Mouse (Mus musculus): ENCODE data around the gene Pnpla8.
"Not testable (repeated sequence)": the region's sequence is repeated elsewhere in the genome, so short reads cannot be mapped to it uniquely, and the experiment has no call there.

Gene Pnpla8

GRCm38 (mm10) chr12:44221070-44221469 is at the start of gene Pnpla8:
Gene Pnpla8, plus strand, starts transcription at chr12:44221370.
- DNase-seq: not testable (repeated sequence)

DNA sequence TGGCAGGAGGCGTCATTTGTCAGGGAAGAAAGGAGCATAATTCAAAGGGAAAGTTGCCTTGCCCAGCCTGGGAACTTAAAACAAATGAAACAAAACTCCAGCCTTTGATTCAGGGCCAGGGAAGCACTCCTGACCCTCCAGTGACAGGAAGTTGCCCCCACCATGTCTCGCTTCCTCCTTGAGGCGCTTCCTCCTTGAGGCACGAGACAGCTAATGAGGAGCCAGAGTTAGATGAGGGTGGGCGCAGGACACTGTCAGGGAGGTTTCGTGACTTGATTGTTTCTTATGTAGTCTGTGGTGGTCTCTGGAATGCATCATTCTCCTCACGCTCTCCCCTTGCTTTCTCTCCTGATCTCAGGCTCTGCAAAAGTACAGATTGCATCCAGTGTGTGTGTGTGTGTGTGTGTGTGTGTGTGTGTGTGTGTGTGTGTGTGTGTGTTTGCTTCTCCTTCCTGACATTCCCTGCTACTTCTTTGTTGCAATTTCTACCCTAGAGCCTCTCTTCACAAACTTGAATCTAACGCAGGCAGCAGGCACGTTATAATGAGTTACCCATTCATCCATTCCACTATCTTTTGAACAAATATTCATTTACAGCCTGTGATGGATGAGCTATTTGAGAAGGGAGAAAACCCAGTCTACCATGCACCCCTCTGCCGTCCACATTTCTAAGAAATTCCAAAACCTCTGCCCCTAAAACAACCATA is 44.7 kb upstream of the Pnpla8 start:
- no peak for DNase-seq

DNA sequence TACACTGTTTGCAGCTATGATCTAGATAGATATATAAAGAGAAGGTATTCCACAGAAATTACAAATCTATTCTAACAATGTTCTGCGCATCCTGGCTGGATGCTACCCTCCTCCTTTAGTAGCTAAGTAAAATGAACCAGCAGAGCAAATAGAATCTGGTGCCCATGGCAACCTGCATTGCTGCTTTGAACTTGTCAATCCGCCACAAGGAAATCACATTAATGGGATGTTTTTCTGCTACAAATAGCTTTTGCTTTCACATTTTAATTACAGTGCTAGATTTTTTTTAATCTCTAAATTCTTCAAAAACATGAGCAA is 44.2 kb upstream of the Pnpla8 start:
- no peak for DNase-seq

DNA sequence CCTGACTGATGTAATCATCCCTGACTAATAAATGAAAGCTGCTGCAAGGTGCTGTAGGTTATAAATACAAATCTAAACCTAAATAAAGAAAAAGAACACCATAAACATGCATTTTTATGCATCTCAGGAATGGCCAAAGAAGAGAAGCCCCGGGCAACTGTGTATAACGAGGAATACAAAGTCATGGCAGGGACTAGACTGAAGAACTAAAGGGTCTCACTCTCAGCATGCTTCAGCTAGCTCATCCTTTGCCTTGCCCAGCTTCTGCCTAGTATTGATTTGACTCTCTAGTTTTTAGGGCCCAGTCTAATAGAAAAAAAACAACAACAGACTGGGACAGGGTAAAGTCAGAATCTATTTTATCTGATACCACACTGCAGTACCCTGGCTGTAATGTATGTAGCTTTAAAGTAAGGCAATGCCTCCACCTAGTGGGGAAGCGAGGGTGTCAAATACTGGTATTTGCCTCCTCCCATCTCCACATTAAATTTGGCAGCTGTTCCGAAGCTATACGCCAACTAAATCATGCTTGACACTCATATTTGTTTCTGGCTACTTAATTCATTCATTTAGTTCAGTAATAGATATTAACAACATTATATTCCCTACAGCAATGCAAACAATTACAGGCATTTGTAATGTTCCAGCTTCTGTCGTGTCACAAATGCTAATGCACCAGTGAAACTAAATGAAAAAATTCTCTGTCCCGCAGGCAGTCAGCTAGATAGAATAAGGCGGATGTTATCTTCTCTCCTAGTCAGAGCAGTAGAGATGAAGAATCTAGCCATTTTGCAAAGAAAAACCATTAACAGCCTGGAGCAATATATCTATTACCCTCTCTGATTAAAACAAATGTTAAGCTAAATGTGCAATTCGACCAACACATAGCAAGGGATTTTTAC is 39.8 kb upstream of the Pnpla8 start:
- peak; percentile 41 to 51 for DNase-seq

- no peak for DNase-seq
Measured at GRCm38 (mm10) chr12:44197873-44198525, 23.2 kb upstream of the Pnpla8 start.

GRCm38 (mm10) chr12:44209141-44209823 is 11.9 kb upstream of the Pnpla8 start:
- peak; percentile 37 to 50 for DNase-seq

- peak; percentile 99 to 100 for DNase-seq
Measured at GRCm38 (mm10) chr12:44209824-44210752, 11.1 kb upstream of the Pnpla8 start, which contains the start of gene Dnajb9. Gene Dnajb9, minus strand, starts transcription at chr12:44210326.

DNA sequence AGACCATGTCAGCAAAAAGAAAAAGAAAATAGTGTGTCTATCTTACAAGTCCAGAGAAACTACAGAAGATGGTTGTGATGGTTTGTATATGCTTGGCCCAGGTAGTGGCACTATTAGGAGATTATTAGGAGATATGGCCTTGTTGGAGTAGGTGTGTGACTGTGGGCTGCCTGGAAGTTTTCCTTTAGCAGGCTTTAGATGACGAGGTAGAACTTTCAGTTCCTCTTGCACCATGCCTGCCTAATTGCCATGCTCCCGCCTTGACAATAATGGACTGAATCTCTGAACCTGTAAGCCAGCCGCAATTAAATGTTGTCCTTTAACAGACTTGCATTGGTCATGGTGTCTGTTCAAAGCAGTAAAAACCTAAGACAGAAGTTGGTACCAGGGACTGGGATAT is 9.6 kb upstream of the Pnpla8 start:
- no peak for DNase-seq

DNA sequence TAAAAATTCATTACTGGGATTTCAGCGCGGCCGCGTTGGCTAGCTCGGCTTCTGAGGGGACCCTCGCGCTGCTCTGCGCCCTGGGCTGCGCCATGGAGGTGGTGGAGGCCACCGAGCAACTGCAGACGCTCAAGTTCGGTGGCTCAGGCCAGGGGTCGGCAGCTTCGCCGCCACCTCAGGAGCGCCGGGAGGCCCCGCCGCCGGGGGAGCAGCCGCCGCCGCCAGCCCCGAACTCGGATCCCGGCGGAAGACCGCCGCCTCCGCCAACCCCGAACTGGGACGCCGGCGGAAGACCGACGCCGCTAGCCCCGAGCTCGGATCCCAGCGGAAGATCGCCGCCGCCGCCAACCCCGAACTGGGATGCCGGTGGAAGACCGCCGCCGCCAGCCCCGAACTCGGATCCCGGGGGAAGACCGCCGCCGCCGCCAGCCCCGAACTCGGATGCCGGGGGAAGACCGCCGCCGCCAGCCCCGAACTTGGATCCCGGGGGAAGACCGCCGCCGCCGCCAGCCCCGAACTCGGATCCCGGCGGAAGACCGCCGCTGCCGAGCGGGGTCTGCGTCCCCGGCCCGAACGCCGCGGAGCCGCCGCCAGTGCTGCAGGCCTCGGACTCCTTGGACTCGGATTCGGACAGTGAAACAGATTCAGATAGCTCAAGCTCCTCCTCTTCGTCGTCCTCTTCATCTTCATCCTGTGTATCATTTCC is 634 bp downstream of the Pnpla8 start:
- DNase-seq: peak; percentile 18 to 50

DNA sequence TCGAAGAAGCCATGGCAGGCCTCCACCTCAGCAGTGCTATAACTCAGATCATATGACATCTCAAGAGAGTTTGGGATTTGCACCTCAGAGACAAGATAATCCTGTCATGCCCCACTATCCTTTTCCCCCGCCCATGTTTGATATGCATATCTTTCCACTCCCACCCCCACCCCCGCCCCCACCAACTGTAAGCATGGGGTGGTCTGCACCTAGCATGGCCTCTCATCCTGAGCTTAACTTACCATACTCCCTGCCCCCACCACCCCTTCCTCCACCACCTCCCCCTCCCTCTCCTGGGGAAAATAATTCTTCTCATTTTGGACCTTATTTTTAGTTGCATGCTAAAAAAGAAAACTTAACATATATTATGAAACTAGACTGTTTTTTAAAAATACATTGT is 1.9 kb downstream of the Pnpla8 start:
- no peak for DNase-seq

DNA sequence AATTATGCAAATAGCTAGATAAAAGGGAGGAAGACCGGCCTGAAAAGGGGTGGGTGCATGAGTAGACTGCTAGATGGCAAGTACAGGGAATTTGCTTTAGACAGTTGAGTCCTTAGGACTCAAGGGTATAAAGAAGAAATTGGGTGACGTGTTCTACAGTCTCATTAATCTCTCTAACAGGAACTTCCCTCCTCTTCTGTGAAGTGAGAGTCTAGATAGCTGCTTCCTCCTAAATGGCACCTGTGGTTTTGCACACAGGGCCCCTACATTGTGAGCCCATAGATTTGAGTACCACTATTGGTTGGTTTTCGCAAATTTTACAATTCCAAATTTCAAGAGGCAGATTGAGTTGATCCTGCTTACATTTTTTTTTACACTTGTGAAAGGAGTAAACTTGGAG is 3.5 kb downstream of the Pnpla8 start:
- no peak for DNase-seq

GRCm38 (mm10) chr12:44241090-44241489 is 19.9 kb downstream of the Pnpla8 start:
- DNase-seq: no peak

- no peak for DNase-seq
Measured at GRCm38 (mm10) chr12:44242407-44242806, 21.2 kb downstream of the Pnpla8 start.

- no peak for DNase-seq
Measured at GRCm38 (mm10) chr12:44245739-44246138, 24.6 kb downstream of the Pnpla8 start.

DNA sequence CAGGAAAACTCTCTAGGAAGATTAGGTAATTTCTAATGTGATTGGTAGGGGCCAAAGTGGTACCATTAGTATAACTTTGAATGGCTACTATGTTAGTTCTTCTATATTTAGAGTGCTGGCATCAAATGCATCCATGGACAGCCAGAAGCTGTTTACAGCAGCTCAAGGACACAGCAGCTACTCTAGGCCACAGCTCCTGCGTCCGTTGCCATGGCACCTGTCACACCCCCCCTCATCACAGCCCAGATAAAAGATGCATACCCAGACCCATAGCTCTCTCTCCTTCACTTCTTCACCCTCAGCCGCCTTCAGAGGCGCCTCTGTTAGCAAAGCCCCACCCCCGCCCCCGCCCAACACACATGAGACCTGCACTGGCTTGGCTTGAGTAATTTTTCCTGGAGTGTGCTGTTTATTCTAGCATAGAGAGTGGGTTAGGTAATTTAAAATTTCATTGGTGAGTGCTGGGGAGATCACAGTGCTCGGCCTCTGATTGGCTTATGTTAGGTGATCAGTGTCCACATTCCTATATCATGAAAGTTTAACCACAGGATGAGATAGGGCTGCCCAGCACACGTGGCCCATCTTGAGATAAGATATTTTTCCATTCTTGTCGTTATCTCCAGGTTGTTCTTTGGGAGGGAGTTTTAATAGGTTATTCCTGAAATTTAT is 27.3 kb downstream of the Pnpla8 start:
- DNase-seq: no peak

GRCm38 (mm10) chr12:44262612-44263011 is 41.4 kb downstream of the Pnpla8 start:
- no peak for DNase-seq

DNA sequence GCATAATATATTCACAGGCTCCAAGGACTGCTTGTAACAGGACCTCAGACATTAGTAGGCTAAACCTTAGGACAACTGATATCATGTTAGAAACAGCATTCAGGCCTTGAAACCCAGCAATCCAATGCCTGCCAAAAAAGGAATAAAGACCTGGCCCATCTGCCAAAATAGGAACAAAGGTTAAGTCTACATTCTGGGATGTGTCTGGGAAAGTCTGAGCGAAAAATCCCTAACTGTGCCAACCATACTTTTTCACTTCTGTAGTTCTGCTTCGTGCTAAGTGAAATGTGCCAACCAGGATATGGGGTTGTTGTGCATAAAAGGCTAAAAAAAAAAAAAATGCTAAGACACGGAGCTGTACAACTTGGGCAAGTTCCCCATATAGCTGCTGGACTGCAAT is 44.5 kb downstream of the Pnpla8 start:
- no peak for DNase-seq

GRCm38 (mm10) chr12:44267196-44267595 is 46.0 kb downstream of the Pnpla8 start:
- no peak for DNase-seq

- DNase-seq: peak; percentile 100
Measured at GRCm38 (mm10) chr12:44268728-44269302, 47.6 kb downstream of the Pnpla8 start.

GRCm38 (mm10) chr12:44269311-44269831 is 48.2 kb downstream of the Pnpla8 start:
- peak in 1 of 2 experiments; percentile 61 for DNase-seq
